Mouse (Mus musculus) E14TG2a.4 (cell line): Measurements from ENCODE around the gene Rbm5.

Source experiments
- CTCF ChIP-seq: conservative IDR thresholded peaks from 2 replicates; pipeline ENCODE4 v1.5.1; 2014; ENCODE audit warnings: low read length
- NANOG ChIP-seq: IDR thresholded peaks from 2 replicates; pipeline ENCODE4 v1.6.1; 2014; ENCODE audit warnings: borderline replicate concordance, low read length, mixed read lengths
- POU5F1 ChIP-seq: IDR thresholded peaks from 2 replicates; pipeline ENCODE4 v1.6.1; 2014; ENCODE audit warnings: low read length, borderline replicate concordance

DNA sequence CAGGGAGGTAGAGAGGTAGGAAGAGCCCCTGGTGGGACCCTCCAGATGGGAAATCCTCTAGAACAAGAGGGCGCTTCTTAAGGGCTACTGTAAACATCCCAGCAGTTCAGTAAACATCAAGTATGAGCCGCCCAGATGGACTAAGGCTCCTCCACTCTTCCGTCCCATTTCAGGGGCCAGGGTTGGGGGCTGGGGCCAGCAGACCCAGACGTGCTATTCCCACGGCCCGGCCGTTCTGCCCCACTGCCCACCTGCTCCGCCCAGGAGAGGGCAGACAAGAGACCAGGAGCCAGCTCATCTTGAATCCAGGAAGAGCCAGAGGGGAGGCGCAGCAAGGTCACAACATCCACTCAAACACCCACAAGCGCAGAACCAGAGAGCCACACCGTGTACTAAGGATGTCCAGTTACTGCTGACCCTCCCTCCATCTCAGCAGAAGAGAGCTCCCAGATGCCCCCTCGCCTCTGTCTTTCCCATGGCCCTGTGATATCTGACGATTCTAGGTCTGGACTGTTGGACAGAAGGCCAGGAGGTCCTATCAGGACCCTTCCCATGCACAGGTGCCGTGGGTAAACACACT is 72.1 kb downstream of the Rbm5 start:
- TF ChIP-seq CTCF (no peak), POU5F1 (no peak), NANOG (no peak)
